Mouse (Mus musculus): ENCODE data around the gene Ryr3. TPM values are rescaled to one million over a fixed set of nuclear protein-coding genes. Genes with fewer than 3 reads are reported as not detected.

Gene Ryr3
- polyA plus RNA-seq, 1 experiment = 0.23 TPM

DNA sequence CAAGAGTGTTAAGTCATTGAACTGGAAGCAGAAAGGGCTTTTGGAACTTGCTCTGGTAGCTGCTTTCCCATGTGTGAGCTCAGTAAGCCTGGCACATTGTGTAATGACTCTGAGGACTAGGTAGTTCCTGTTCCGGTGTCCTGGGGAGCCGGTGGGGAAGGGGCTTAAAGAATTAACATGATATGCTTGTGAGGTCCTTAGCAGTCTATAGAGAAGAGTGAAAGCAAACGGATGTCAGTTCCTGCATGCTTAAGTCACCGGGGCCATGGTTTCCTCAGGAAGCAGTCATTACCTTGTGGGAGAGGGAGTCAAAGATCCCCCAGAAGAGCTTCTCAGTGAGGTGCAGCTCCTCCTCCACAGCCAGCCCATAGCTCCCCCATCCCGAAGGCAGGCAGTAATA is 452.6 kb downstream of the Ryr3 start:
- no peaks in the 10 kb centered on the region for H3K36me3 ChIP-seq (ENCODE audit: control insufficient read depth, insufficient read depth, low read length)
- no peak overlapping the region for H3K27ac ChIP-seq (ENCODE audit: insufficient read depth, low read depth, low read length)
- H3K27me3 ChIP-seq (ENCODE audit: control insufficient read depth, insufficient read depth, low read length) = no peaks in the 10 kb centered on the region
- 62% methylated on average over 5 of the region's 5 CpGs for WGBS
- no peak overlapping the region for H3K4me3 ChIP-seq (ENCODE audit: low read depth, low read length)
- H3K4me1 ChIP-seq (ENCODE audit: control insufficient read depth, insufficient read depth, insufficient read length, low read length) = no peaks in the 10 kb centered on the region
- TF ChIP-seq POLR2A (IDR thresholded peaks at IDR 0.05; ENCODE audit: low read depth, low read length) (no peak), CTCF (IDR thresholded peaks at IDR 0.05; ENCODE audit: extremely low read depth, insufficient read length, insufficient replicate concordance, low read depth, low read length) (no peak)

DNA sequence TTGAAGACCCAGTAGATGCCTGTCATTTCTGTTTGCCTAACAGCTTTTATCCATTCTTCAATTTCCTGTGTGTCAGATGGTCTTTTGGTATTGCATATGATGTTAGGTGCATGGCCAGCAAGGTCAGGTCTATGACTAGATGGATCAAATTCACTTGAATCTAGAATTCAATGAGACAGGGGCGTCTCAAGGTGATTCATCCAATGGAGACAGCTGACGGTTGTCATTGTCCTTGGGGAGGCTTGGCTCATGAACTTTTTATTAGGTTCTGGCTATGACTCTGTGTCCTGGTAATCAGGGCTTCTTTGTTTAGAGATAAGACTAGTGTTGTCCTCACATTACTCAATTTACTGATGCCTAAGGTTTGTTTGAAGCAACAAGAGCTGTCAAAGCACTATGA is 454.9 kb downstream of the Ryr3 start:
- Histone ChIP-seq H3K27ac (ENCODE audit: insufficient read depth, low read depth, low read length) (no peak overlapping the region), H3K27me3 (ENCODE audit: control insufficient read depth, insufficient read depth, low read length) (no peaks in the 10 kb centered on the region), H3K4me1 (ENCODE audit: control insufficient read depth, insufficient read depth, insufficient read length, low read length) (no peaks in the 10 kb centered on the region), H3K4me3 (ENCODE audit: low read depth, low read length) (no peak overlapping the region), H3K36me3 (ENCODE audit: control insufficient read depth, insufficient read depth, low read length) (no peaks in the 10 kb centered on the region)
- 61% methylated on average over 2 of the region's 2 CpGs for WGBS
- TF ChIP-seq POLR2A (IDR thresholded peaks at IDR 0.05; ENCODE audit: low read depth, low read length) (no peak), CTCF (IDR thresholded peaks at IDR 0.05; ENCODE audit: extremely low read depth, insufficient read length, insufficient replicate concordance, low read depth, low read length) (no peak)

DNA sequence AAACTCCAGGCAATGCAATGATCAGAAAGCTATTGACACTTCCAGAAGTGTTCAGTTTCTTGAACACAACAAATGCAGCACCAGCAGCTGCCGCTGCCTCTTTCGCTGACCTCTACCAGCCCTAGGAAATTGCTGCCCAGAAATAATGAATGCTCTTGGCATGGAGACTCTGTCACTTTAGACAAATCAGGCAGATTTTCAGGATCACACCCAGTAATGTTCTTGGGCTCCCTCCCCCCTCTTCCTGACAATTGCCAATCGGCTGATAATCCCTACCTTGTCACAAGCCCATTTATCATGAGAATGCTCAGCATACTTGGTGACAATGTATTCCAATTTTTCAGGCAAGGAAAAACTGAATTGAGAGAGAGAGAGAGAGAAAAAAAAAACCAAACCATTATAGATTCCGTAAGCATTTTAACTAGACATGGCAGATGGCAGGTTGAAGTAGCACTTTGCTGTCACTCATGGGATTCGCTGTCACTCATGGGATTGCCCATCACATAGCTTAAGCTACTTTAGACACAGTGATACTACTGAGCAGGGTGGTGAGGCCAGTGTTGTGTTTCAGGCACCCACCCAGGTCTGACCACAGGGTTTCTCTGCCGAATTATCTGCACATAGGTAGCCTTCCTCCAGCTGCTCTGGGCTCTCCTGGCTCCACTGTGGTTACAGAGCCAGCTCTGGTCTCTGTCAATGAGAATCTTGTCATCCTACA is 455.5 kb downstream of the Ryr3 start:
- H3K36me3 ChIP-seq (ENCODE audit: control insufficient read depth, insufficient read depth, low read length) = no peaks in the 10 kb centered on the region
- no peaks in the 10 kb centered on the region for H3K4me1 ChIP-seq (ENCODE audit: control insufficient read depth, insufficient read depth, insufficient read length, low read length)
- WGBS = 76% methylated on average over 6 of the region's 6 CpGs
- no peaks in the 10 kb centered on the region for H3K27me3 ChIP-seq (ENCODE audit: control insufficient read depth, insufficient read depth, low read length)
- H3K27ac ChIP-seq (ENCODE audit: insufficient read depth, low read depth, low read length) = no peak overlapping the region
- TF ChIP-seq CTCF (IDR thresholded peaks at IDR 0.05; ENCODE audit: extremely low read depth, insufficient read length, insufficient replicate concordance, low read depth, low read length) = no peak
- no peak for TF ChIP-seq POLR2A (IDR thresholded peaks at IDR 0.05; ENCODE audit: low read depth, low read length)
- H3K4me3 ChIP-seq (ENCODE audit: low read depth, low read length) = no peak overlapping the region

DNA sequence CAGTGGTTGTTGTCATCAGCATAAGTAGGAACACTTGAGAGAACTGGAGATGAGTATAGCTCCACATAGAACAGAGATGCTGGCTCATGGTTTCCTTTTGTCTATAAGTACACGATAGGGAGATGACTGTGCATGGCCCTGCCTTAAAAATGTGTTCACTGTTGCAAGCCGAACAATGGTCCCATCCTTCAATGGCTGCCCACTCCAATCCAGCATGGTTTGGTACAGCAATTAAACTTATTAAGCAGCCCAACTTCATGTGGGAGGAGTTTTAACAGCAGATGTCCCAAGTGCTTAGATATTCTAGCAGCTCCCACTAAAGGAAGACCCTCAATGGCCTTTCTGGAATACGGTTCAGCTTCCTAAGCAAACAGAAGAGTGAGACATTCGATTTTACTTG is 456.2 kb downstream of the Ryr3 start:
- WGBS = 65% methylated on average over 4 of the region's 4 CpGs
- H3K4me1 ChIP-seq (ENCODE audit: control insufficient read depth, insufficient read depth, insufficient read length, low read length) = no peaks in the 10 kb centered on the region
- H3K27ac ChIP-seq (ENCODE audit: insufficient read depth, low read depth, low read length) = no peak overlapping the region
- no peaks in the 10 kb centered on the region for H3K27me3 ChIP-seq (ENCODE audit: control insufficient read depth, insufficient read depth, low read length)
- no peaks in the 10 kb centered on the region for H3K36me3 ChIP-seq (ENCODE audit: control insufficient read depth, insufficient read depth, low read length)
- H3K4me3 ChIP-seq (ENCODE audit: low read depth, low read length) = no peak overlapping the region
- no peak for TF ChIP-seq POLR2A (IDR thresholded peaks at IDR 0.05; ENCODE audit: low read depth, low read length)
- TF ChIP-seq CTCF (IDR thresholded peaks at IDR 0.05; ENCODE audit: extremely low read depth, insufficient read length, insufficient replicate concordance, low read depth, low read length) = no peak

DNA sequence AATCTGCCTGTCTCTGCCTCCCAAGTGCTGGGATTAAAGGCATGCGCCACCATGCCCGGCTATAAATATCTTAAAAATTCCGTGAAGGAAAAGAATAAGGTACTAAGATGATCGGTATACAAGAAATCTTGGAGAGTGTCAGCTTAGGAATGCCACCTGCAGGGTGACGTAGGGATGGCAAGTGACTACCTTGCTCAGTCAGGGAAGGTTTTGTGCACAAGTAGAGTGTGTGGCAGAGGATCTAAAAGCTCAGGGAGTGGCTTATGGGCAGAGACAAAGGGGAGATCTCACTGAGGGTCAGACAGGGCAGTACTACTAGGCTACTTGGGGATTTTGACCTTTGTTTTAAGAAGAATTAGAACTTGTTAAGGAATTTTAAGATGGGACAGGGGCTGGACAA is 457.2 kb downstream of the Ryr3 start:
- Histone ChIP-seq H3K36me3 (ENCODE audit: control insufficient read depth, insufficient read depth, low read length) (no peaks in the 10 kb centered on the region), H3K4me3 (ENCODE audit: low read depth, low read length) (no peak overlapping the region), H3K4me1 (ENCODE audit: control insufficient read depth, insufficient read depth, insufficient read length, low read length) (no peaks in the 10 kb centered on the region), H3K27me3 (ENCODE audit: control insufficient read depth, insufficient read depth, low read length) (no peaks in the 10 kb centered on the region), H3K27ac (ENCODE audit: insufficient read depth, low read depth, low read length) (no peak overlapping the region)
- 61% methylated on average over 5 of the region's 5 CpGs for WGBS
- TF ChIP-seq CTCF (IDR thresholded peaks at IDR 0.05; ENCODE audit: extremely low read depth, insufficient read length, insufficient replicate concordance, low read depth, low read length) (no peak), POLR2A (IDR thresholded peaks at IDR 0.05; ENCODE audit: low read depth, low read length) (no peak)

DNA sequence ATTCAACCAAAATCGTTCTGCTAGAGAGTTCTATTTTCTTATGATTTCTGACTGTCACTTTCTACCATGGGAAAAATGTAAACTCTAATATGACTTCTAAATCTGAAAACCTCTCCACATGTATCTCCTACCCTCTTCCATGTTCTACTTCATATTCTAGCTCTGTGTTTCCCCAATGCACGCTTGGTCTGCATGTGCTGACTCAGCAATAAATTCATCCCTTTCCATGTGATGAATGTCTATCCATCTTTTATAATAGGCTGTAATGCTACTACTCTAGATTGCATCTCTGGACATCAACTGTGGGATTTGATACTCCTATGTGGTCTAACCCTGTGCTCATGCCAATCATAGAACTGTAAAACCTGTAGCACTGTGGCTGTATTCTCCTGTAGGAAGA is 458.2 kb downstream of the Ryr3 start:
- TF ChIP-seq POLR2A (IDR thresholded peaks at IDR 0.05; ENCODE audit: low read depth, low read length) = no peak
- no peak for TF ChIP-seq CTCF (IDR thresholded peaks at IDR 0.05; ENCODE audit: extremely low read depth, insufficient read length, insufficient replicate concordance, low read depth, low read length)
- Histone ChIP-seq H3K4me3 (ENCODE audit: low read depth, low read length) (no peak overlapping the region), H3K4me1 (ENCODE audit: control insufficient read depth, insufficient read depth, insufficient read length, low read length) (no peaks in the 10 kb centered on the region), H3K36me3 (ENCODE audit: control insufficient read depth, insufficient read depth, low read length) (no peaks in the 10 kb centered on the region), H3K27ac (ENCODE audit: insufficient read depth, low read depth, low read length) (no peak overlapping the region), H3K27me3 (ENCODE audit: control insufficient read depth, insufficient read depth, low read length) (no peaks in the 10 kb centered on the region)
- 93% methylated on average over 2 of the region's 2 CpGs for WGBS

DNA sequence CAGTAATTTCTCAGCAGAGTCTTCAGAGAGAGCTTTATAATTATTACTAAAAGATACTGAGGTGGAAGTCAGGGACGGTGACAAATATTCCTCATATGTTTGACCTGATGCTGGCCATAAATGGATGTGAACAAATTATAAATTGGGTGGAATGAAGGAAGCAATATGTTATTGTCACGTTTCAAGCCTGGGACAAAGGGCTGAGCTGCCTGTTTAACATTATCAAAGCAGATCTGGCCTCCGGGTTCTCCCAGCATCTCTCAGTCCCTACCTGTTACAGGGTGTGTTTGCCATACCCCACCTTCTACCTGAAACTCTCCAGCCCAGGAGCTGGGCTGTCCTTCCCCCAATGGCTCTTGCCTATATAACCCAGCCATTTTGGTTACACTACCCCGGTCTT is 463.6 kb downstream of the Ryr3 start:
- WGBS = 67% methylated on average over 4 of the region's 4 CpGs
- Histone ChIP-seq H3K4me3 (ENCODE audit: low read depth, low read length) (no peak overlapping the region), H3K4me1 (ENCODE audit: control insufficient read depth, insufficient read depth, insufficient read length, low read length) (no peaks in the 10 kb centered on the region), H3K36me3 (ENCODE audit: control insufficient read depth, insufficient read depth, low read length) (no peaks in the 10 kb centered on the region), H3K27ac (ENCODE audit: insufficient read depth, low read depth, low read length) (no peak overlapping the region), H3K27me3 (ENCODE audit: control insufficient read depth, insufficient read depth, low read length) (no peaks in the 10 kb centered on the region)
- TF ChIP-seq POLR2A (IDR thresholded peaks at IDR 0.05; ENCODE audit: low read depth, low read length) = no peak
- no peak for TF ChIP-seq CTCF (IDR thresholded peaks at IDR 0.05; ENCODE audit: extremely low read depth, insufficient read length, insufficient replicate concordance, low read depth, low read length)

Measured in small intestine, adult 2 months (tissue).